Mouse (Mus musculus): ENCODE data around the gene Tmem123. TPM values are rescaled to one million over a fixed set of nuclear protein-coding genes. Genes with fewer than 3 reads are reported as not detected.
A peak's percentile ranks its signal among the peaks of the same experiment; 100 is the strongest.

The Tmem123 gene
- total and polyA plus RNA-seq, 3 experiments = 43.5 to 88.8 TPM; not detected in 1

DNA sequence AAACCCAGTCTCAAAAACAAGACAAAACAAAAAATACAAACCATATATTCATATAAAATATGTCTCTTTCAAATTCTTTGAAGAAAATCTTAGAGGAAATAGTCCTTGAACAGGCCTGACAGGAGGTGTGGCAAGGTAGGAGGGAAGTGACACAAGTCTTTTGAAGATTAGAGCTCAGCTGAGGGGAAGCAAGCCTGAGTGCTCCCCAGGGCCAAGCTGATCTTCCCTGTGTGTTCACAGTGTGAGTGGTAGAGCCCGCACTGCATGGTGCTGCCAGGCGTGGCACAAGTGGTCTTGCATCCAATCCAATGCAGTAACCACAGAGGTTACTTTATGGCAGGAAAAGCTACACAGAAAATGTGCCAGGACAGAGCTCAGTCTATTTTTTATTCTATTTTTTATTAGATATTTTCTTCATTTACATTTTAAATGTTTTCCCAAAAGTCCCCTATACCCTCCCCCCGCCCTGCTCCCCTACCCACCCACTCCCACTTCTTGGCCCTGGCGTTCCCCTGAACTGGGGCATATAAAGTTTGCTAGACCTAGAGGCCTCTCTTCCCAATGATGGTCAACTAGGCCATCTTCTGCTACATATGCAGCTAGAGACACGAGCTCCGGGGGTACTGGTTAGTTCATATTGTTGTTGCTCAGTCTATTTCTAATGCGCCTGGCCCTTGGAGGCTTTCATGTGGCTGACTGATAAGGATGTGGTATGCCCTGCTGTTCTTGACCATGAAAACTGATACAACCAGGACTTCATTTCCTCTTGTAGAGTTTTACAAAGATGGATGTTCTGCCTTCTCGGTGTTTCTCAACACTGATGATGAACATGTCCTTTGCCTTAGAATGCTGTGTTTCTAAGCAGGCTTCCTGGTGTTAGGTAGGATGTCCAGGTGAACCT is 16.7 kb downstream of the Tmem123 start (continued):
- TF ChIP-seq NRF1 (IDR thresholded peaks at IDR 0.05; ENCODE audit: insufficient read depth, low read depth, low read length, poor library complexity, severe bottlenecking) (no peak), POLR2AphosphoS5 (IDR thresholded peaks at IDR 0.05; ENCODE audit: borderline replicate concordance, low read depth, low read length) (no peak), E2F4 (IDR thresholded peaks at IDR 0.05; ENCODE audit: borderline replicate concordance, low read depth, low read length) (0 out of 2 replicates have a peak, but pooled peaks have one; percentile 17), ZKSCAN1 (IDR thresholded peaks at IDR 0.05; ENCODE audit: low read depth, low read length) (no peak)

DNA sequence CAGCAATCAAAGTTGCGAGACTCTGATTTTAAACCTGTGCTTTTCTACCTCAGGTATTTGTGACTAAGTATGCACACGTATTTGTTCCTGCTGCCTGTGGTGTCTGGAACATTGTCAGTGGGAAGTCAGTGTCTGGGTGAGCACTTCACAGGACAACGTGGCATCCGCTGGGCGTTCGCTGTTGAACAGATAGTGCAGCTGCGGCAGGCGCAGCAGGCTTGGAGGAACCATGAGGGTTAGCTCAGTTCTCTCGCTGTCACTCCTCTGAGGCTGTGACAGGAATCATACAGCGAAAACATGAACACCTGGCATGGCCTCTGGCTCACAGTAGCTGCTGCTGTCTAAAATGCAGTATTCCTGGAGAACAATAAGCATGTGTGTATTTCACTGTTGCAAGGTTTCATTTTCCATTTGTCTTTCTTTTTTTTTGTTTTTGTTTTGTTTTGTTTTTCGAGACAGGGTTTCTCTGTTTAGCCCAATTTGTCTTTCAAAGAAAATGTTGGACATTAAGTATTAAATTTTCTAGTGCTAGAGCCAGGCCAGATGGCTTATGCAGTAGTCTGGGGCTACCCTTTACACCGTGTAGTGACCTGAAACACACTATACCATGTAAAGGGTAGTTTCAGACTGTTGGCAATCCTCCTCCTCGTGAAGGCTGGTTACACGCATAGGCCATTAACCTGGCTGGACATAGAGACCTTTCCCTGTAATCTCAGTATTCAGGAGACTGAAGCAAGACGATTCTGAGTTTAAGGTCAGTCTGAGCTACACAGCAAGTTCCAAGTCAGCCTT is 20.2 kb downstream of the Tmem123 start:
- no peak overlapping the region for H3K27ac ChIP-seq (ENCODE audit: control insufficient read depth, low read depth, low read length)
- TF ChIP-seq GATA1 (IDR thresholded peaks at IDR 0.05; ENCODE audit: low read depth, low read length) = no peak
- no peak for TF ChIP-seq NRF1 (IDR thresholded peaks at IDR 0.05; ENCODE audit: insufficient read depth, low read depth, low read length, poor library complexity, severe bottlenecking)
- no peak for TF ChIP-seq HCFC1 (IDR thresholded peaks at IDR 0.05; ENCODE audit: low read depth, low read length)
- TF ChIP-seq MXI1 (IDR thresholded peaks at IDR 0.05; ENCODE audit: low read depth, low read length) = no peak
- TF ChIP-seq ZC3H11A (IDR thresholded peaks at IDR 0.05; ENCODE audit: low read depth, low read length) = no peak

DNA sequence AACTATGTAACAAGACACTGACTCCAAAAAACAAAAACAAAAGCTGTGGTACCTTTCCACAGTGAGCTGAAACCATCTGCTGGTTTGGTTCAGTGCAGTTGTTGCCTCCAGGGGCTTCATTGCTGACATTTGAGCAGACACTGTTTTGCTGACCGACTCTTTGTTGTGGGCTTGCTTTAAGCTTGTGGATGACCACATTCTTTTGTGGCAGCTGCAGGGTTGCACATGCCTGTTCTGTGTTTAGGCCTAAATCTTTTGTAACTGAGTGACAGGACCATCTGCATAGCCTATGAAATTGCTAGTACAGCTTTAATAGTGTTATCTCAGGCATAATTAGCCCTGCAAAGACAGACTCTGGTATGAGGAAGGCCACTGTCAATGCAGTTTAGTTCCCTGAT is 20.8 kb downstream of the Tmem123 start:
- TF ChIP-seq HCFC1 (IDR thresholded peaks at IDR 0.05; ENCODE audit: low read depth, low read length) (no peak), CTCF (IDR thresholded peaks at IDR 0.05 in 2 of 3, conservative IDR thresholded peaks at IDR 0.05 in 1 of 3; ENCODE audit: control insufficient read depth in 1 of 3, insufficient read depth in 1 of 3, low read depth in 2 of 3, low read length in 3 of 3, poor library complexity in 1 of 3, severe bottlenecking in 1 of 3) (no peak), MYB (IDR thresholded peaks at IDR 0.05; ENCODE audit: low read depth, low read length) (no peak), USF1 (IDR thresholded peaks at IDR 0.05; ENCODE audit: low read depth, low read length) (no peak), E2F4 (IDR thresholded peaks at IDR 0.05; ENCODE audit: borderline replicate concordance, low read depth, low read length) (no peak), ELF1 (IDR thresholded peaks at IDR 0.05; ENCODE audit: low read depth, low read length) (no peak), ETS1 (IDR thresholded peaks at IDR 0.05; ENCODE audit: low read depth, low read length) (no peak), ZC3H11A (IDR thresholded peaks at IDR 0.05; ENCODE audit: low read depth, low read length) (no peak), JUND (IDR thresholded peaks at IDR 0.05; ENCODE audit: low read depth, low read length) (no peak)

More for the DNA sequence above, 20.2 kb downstream of the Tmem123 start:
- Histone ChIP-seq H3K36me3 (ENCODE audit: control insufficient read depth in 1 of 2, insufficient read depth in 2 of 2, low read length in 2 of 2) (peaks cover 11 to 38% of the 10 kb centered on the region in 2 experiments), H3K79me2 (ENCODE audit: control insufficient read depth, insufficient read depth, low read length, poor library complexity) (no peaks in the 10 kb centered on the region), H3K9me3 (replicated peaks; ENCODE audit: insufficient read depth, low read length) (no peaks in the 10 kb centered on the region), H3K4me1 (ENCODE audit: control insufficient read depth in 1 of 2, insufficient read depth in 2 of 2, low read length in 2 of 2) (peaks cover 25 to 26% of the 10 kb centered on the region in 2 experiments), H3K27me3 (ENCODE audit: control insufficient read depth in 1 of 2, insufficient read depth in 2 of 2, low read length in 2 of 2) (no peaks in the 10 kb centered on the region), H3K4me3 (ENCODE audit: control insufficient read depth in 1 of 2, insufficient read depth in 1 of 2, low read depth in 2 of 2, low read length in 2 of 2) (no peak overlapping the region), H3K9ac (ENCODE audit: control insufficient read depth, low read depth, low read length, poor library complexity, severe bottlenecking) (no peak overlapping the region)
- DNase-seq (ENCODE audit: low read depth, low spot score) = no peak

More for the DNA sequence above, 20.8 kb downstream of the Tmem123 start:
- H3K9me3 ChIP-seq (replicated peaks; ENCODE audit: insufficient read depth, low read length) = no peaks in the 10 kb centered on the region
- H3K4me1 ChIP-seq (ENCODE audit: control insufficient read depth in 1 of 2, insufficient read depth in 2 of 2, low read length in 2 of 2) = peaks cover 20 to 27% of the 10 kb centered on the region in 2 experiments
- H3K27ac ChIP-seq (ENCODE audit: control insufficient read depth, low read depth, low read length) = no peak overlapping the region
- no peaks in the 10 kb centered on the region for H3K27me3 ChIP-seq (ENCODE audit: control insufficient read depth in 1 of 2, insufficient read depth in 2 of 2, low read length in 2 of 2)
- H3K4me3 ChIP-seq (ENCODE audit: control insufficient read depth in 1 of 2, insufficient read depth in 1 of 2, low read depth in 2 of 2, low read length in 2 of 2) = no peak overlapping the region
- no peak overlapping the region for H3K9ac ChIP-seq (ENCODE audit: control insufficient read depth, low read depth, low read length, poor library complexity, severe bottlenecking)
- no peaks in the 10 kb centered on the region for H3K79me2 ChIP-seq (ENCODE audit: control insufficient read depth, insufficient read depth, low read length, poor library complexity)
- DNase-seq (ENCODE audit: low read depth, low spot score) = no peak
- peaks cover 14 to 40% of the 10 kb centered on the region in 2 experiments for H3K36me3 ChIP-seq (ENCODE audit: control insufficient read depth in 1 of 2, insufficient read depth in 2 of 2, low read length in 2 of 2)
